Mouse (Mus musculus): ENCODE data around the gene Robo2. TPM values are rescaled to one million over a fixed set of nuclear protein-coding genes. Genes with fewer than 3 reads are reported as not detected.

Robo2 gene
- polyA plus RNA-seq, 1 experiment: 1.4 TPM

DNA sequence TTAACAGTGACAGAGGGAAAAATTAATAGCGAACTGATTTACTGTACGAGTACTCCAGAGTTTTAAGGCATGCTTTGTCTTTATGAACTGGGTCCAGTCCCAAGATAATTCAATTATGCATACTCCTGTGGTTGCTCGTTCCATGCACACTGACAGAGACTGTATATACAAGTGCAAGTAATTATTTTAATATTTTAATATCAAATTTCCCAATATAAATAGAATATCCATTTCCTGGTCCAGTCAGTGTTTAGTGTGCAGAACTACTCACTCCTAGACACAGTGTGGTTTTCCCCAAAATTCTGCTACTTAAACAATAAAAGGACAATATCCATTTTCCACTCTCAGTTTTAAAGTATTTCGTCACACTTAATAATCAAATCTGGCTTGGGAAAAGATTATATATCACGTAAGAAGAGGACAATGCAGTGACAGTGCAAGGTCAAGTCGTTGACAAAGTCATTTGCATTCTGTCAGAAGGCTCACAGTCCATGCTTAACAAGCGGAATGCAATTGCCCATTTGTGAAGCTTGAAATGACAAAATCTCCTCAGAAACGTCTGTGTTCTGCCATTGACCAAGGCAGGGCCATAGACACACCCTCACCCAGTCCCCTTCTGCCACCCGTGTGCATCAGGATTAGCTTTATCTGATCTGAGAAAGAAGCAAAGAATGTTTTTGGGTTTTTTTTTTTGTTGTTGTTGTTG lies 89.8 kb downstream of the Robo2 start:
- DNase-seq (ENCODE audit: low read depth): no peak

GRCm38 (mm10) chr16:74316150-74316549 lies 95.5 kb downstream of the Robo2 start:
- DNase-seq (ENCODE audit: low read depth): no peak

DNA sequence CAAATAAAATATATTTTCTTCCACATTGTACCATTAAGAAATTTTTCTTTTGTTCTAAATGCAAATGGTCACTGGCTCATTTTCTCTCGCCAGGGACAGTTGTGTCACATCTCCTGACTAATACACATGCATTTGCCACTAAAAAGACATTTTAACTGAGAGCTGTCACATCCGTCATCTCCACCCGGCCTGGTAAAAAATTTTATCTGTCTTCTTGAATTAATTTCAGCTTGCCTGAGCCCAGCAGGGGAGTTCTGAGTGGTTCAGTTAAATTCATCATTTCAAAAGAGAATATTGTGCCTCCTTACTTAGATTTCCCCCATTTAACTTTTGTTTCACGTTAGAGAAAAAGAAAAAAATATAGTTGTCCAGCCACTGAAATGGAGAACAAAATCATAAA lies 98.4 kb downstream of the Robo2 start:
- DNase-seq (ENCODE audit: low read depth): no peak

- DNase-seq (ENCODE audit: low read depth): no peak
These were observed 104.1 kb downstream of the Robo2 start for GRCm38 (mm10) chr16:74307543-74307887.

- no peak for DNase-seq (ENCODE audit: low read depth)
These were observed 104.6 kb downstream of the Robo2 start for GRCm38 (mm10) chr16:74306876-74307542.

- no peak for DNase-seq (ENCODE audit: low read depth)
These were observed 123.7 kb downstream of the Robo2 start for GRCm38 (mm10) chr16:74287878-74288277.

DNA sequence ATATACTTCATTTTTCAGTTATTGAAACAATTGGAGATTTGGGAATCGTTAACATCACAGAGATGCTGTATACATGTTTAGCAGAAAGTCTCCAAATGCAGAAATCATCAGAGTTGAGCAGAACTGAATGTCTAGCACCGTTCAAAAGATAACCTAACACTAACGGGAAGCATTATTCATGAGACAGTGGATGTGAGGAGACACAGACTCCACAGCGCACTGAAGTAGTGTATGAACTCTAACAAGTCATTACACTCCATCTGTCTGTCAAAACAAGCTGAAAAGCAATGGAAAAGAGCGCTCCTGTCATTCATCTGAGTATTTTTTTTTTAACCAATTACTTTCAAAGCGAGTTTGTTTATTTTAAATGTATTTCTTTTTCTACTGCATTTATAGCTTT lies 129.1 kb downstream of the Robo2 start:
- no peak for DNase-seq (ENCODE audit: low read depth)

DNA sequence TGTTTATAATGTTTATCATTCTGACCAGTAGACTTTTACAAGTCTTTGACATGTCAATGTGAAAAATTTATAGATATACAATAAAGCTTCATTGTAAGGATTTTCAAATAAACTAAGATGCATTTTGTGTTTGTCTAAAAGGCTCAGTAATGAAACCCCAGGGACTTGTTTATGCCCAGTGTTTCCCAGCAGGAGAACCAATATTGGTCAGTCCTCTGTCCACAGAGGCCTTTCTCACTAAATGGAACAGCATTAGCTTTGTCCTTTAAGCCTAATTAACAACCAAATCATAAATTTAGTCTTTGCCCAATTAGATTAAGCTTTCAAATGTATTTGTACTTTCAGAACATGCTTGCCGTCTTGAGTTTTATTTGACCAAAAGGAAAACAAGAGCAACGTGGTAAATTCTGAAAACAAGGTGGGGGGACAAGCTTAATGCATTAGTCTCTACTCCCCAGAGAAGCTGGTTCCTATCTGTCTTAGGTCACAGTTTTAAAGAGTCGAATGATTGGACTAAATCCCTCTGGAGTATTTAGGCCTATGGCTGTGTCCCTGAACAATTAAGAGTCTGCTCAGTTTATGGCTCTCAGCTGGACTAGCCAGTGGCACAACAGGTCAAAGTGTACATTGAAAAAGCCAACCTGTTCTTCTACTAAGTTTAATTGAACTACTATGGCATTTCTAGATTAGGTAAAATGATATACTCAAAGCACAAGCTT lies 134.6 kb downstream of the Robo2 start:
- DNase-seq (ENCODE audit: low read depth): no peak

GRCm38 (mm10) chr16:74274596-74274995 lies 137.0 kb downstream of the Robo2 start:
- DNase-seq (ENCODE audit: low read depth): no peak

- no peak for DNase-seq (ENCODE audit: low read depth)
These were observed 138.6 kb downstream of the Robo2 start for GRCm38 (mm10) chr16:74272993-74273392.

DNA sequence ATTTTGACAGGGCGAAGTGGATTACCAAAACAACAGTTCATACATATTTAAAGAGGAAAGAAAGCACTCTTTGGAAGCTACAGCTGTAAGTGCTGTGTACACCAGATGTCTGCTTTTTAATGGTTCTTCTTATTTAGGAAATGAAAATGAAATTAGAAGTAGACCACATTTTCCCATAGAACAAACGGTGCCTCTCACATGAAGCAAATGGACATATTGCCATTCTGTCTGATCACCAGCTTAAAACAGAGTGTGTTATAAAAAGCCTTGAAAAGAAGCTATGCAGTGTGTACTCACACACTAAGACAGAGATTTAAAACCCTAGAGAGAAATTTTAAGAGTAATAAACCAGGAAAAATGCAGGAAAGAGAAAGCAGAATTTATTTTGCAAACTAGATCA lies 153.4 kb downstream of the Robo2 start:
- no peak for DNase-seq (ENCODE audit: low read depth)

DNA sequence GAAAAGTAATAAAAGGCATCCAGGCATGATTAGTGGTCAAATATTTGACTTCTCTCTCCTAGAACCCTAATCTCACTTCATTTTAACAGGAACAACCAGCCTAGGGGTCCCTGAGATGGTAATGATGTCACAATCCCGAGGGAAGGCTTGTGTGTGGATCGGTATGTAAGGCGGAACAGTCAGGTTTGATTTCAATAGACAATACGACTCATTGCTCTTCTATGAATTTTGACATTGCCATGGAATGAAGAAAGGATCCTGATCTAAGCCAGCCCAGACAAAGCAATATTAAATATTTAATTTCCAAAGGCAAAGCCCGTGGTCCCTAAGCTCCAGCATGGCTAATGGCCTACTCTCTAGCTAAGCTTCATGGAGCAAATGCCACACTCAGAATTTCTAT lies 167.2 kb downstream of the Robo2 start:
- DNase-seq (ENCODE audit: low read depth): no peak

- DNase-seq (ENCODE audit: low read depth): no peak
These were observed 170.1 kb downstream of the Robo2 start for GRCm38 (mm10) chr16:74241534-74241933.

- DNase-seq (ENCODE audit: low read depth): peak; percentile 92
These were observed 174.2 kb downstream of the Robo2 start for GRCm38 (mm10) chr16:74237411-74237930.

DNA sequence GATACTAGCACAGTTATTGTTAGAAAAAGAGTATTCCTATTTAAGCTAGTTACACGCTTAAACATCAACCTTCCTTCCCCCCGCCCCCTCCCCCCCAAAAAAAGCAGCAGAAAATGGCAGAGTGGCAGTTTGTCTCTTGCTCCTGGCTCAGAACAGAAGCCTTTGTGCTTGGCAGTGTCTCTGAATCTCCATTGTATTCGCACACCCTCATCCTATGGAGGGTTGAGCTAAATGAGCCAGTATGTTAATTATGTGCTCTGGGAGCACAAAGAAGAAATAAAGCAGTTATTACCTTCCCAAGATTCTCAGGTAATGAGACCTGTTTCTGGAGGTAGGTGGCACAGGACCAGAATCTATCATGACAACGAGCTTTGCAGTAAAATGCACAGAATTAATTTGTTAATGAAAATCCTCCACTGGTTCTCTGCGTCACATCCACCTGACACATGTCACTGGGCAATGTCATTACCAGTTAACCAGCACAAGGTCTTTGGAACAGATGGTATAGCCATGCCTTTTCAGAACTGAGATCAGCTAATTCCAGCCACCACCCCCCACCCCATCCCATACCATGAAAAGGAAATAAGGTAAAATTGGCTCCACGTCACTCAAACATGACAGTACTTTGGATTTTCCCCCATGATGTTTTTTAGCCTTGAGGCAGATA lies 177.1 kb downstream of the Robo2 start:
- DNase-seq (ENCODE audit: low read depth): no peak

GRCm38 (mm10) chr16:74233596-74233995 lies 178.0 kb downstream of the Robo2 start:
- DNase-seq (ENCODE audit: low read depth): no peak

DNA sequence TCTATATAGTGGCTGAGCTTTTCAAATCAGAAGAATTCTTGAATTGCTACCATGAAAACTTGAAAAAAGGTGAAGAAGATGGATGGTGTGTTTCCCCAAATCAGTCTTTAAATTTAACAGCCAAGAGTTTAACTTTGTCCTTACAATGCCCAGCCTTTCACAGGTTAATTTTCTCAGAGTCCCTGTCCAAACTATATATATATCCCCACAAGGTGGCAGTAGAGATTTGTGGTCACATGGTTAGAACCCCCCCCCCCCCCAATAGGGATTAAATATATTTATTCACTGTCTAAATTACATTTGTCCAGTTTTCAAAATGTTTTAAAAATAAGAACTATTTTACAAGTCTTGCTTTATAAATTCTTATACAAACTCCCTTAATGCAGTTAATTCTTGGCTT lies 184.3 kb downstream of the Robo2 start:
- DNase-seq (ENCODE audit: low read depth): no peak

DNA sequence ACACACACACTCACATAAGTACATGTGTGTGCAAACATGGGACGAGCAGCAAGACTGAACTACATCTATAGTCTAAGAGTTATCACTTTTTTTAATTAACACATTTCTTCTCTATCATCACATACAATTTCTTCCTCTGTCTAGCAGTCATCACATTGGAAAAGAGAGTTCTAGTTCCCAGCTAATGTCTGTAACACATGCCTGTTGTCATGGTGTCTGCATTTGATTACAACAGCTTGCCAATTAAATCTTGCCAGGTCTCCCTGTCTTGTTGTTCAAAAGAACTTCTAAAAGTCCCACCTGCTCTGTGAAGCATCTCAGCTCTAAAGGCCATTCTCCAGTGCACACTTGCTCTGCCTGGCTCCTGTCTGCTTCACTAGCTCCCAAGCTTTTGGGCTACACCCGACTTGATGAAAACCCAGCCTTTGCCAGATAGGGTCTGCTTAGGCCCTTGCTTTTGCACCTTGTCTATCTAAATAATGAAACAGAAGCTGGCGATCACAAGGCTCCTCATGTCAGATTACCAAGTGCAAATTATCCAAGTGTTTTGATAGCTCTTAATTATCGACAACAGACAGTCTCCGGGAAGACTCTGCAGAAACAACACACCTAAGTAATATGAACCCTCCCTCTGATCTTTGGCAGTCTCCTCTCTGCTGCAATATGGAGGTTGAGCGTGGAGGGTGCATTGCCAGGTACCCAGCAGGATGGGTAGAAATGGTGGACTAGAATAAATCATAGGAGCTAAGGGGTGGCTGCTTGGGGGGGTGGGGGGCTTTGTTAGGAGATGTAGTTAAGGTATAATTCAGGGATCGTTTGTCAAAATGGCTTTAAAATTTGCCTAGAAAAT lies 186.0 kb downstream of the Robo2 start:
- no peak for DNase-seq (ENCODE audit: low read depth)

DNA sequence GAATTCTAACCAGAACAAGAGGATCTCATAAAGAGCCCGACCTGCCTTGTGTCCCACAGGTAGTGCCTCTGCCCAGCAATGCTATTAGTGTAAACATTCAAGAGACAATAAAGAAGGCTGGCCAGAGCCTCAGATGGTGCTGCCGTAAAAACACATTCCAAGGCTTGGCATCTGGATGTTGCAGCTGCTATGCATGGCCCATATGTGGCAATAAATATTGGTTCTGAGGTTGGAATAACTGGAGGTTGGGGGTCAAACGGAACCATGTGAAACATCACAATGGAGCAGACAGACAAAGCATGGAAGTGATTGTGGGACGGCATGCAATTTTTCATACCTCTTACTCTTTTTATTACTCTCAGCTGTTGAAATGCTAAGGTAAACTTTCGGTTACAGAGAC lies 189.1 kb downstream of the Robo2 start:
- no peak for DNase-seq (ENCODE audit: low read depth)

DNA sequence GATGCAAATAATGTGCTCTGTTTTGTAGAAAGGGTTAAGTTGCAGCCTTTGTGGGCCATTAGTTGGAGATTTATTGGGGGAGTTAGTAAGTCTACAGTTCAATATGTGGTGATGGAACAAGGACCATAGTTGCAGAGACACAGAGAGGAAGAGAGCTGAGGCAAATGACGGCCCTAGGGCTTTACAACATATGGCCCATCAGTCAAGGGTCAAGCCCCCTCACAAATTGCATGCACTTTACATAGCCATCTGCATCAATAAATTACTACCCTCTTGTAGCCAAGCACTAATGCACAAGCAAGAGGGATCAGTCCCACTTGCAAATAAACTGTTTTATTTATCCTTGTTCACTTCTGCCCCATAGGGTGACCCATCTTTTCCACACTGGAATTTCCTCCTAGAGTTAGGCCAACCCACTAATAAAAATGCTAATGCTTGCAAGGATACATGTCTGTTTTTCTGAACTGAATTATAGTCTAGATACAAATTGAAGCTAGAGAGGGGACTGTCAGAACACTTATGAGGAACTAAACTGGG lies 194.7 kb downstream of the Robo2 start:
- no peak for DNase-seq (ENCODE audit: low read depth)

GRCm38 (mm10) chr16:74215791-74216190 lies 195.8 kb downstream of the Robo2 start:
- no peak for DNase-seq (ENCODE audit: low read depth)

Measured in gonadal fat pad, adult 2 months (tissue).